In genomic region chr13:25020540-25020892, GRCm38 (mm10) we compare ENCODE assay signal across 8 mouse cellular contexts. TPM values are rescaled to one million over a fixed set of nuclear protein-coding genes. Genes with fewer than 3 reads are reported as not detected.
A peak's percentile ranks its signal among the peaks of the same experiment; 100 is the strongest.
DNase-seq lines count a peak whose midpoint lies in the region; ATAC-seq and TF ChIP-seq lines count a peak whose summit lies in the region.

No protein-coding gene starts in this region.

- peaks cover 6% of the 10 kb centered on the region; the same call in 1 of the 2 replicates for H3K4me1 ChIP-seq in kidney, embryonic 14.5 days (ENCODE audit: control insufficient read depth, insufficient read depth, low read length)
- H3K4me1 ChIP-seq in cortical plate, adult 2 months (ENCODE audit: control insufficient read depth, insufficient read depth, low read length), result peaks cover 2% of the 10 kb centered on the region; the same call in 1 of the 2 replicates
- peaks cover 14% of the 10 kb centered on the region for H3K4me1 ChIP-seq in hindbrain, embryonic 12.5 days
- H3K4me1 ChIP-seq in megakaryocyte, embryonic 14.5 days, result peaks cover 55% of the 10 kb centered on the region

- no peak for TF ChIP-seq POLR2A in cortical plate, adult 2 months (IDR thresholded peaks at IDR 0.05; ENCODE audit: extremely low read depth, insufficient read depth, low read length)

- H3K9ac ChIP-seq in kidney, embryonic 14.5 days (ENCODE audit: low read depth, low read length), result peak overlapping the region; percentile 91; the same call in 1 of the 2 replicates
- peak overlapping the region; percentile 96 for H3K9ac ChIP-seq in hindbrain, embryonic 12.5 days

- peak overlapping the region; percentile 83 for H3K4me2 ChIP-seq in kidney, embryonic 14.5 days (replicated peaks; ENCODE audit: low read depth, low read length)
- H3K4me2 ChIP-seq in hindbrain, embryonic 12.5 days (replicated peaks), result peak overlapping the region; percentile 73

- peaks cover 9% of the 10 kb centered on the region; the same call in 1 of the 2 replicates for H3K36me3 ChIP-seq in kidney, embryonic 14.5 days (ENCODE audit: control insufficient read depth, insufficient read depth, low read length)
- H3K36me3 ChIP-seq in hindbrain, embryonic 12.5 days, result no peaks in the 10 kb centered on the region
- H3K36me3 ChIP-seq in megakaryocyte, embryonic 14.5 days (replicated peaks; ENCODE audit: low read length), result peaks cover 21% of the 10 kb centered on the region

- no peaks in the 10 kb centered on the region for H3K9me3 ChIP-seq in kidney, embryonic 14.5 days (ENCODE audit: control insufficient read depth, low read length)
- H3K9me3 ChIP-seq in hindbrain, embryonic 12.5 days (replicated peaks), result no peaks in the 10 kb centered on the region
- no peaks in the 10 kb centered on the region for H3K9me3 ChIP-seq in megakaryocyte, embryonic 14.5 days

- no peak for DNase-seq in kidney, postnatal 4 days
- no peak for DNase-seq in left cerebral cortex, adult 8-10 months (ENCODE audit: low spot score in 2 of 2)
- DNase-seq in thymus, postnatal 4 days, result no peak
- no peak for DNase-seq in left cerebral cortex, adult 11 months (ENCODE audit: low spot score)

- WGBS in kidney, embryonic 14.5 days, result 45% methylated on average over 4 of the region's 4 CpGs
- WGBS in hindbrain, embryonic 12.5 days, result 54% methylated on average over 4 of the region's 4 CpGs

- TF ChIP-seq CTCF in cortical plate, adult 2 months (IDR thresholded peaks at IDR 0.05; ENCODE audit: extremely low read depth, insufficient read depth, low read length), result no peak

- no peak for ATAC-seq in kidney, embryonic 14.5 days (ENCODE audit: low FRiP score, low TSS enrichment)
- ATAC-seq in hindbrain, embryonic 12.5 days (ENCODE audit: low FRiP score), result peak; percentile 54

- peak overlapping the region; percentile 91 for H3K4me3 ChIP-seq in kidney, embryonic 14.5 days (ENCODE audit: low read length)
- H3K4me3 ChIP-seq in cortical plate, adult 2 months (ENCODE audit: insufficient read depth, low read length), result peak overlapping the region; percentile 73
- peak overlapping the region; percentile 97 for H3K4me3 ChIP-seq in hindbrain, embryonic 12.5 days
- H3K4me3 ChIP-seq in megakaryocyte, embryonic 14.5 days (replicated peaks), result peak overlapping the region; percentile 93

- H3K27me3 ChIP-seq in kidney, embryonic 14.5 days (ENCODE audit: control insufficient read depth, insufficient read depth, low read length), result no peaks in the 10 kb centered on the region
- no peaks in the 10 kb centered on the region for H3K27me3 ChIP-seq in hindbrain, embryonic 12.5 days
- no peaks in the 10 kb centered on the region for H3K27me3 ChIP-seq in megakaryocyte, embryonic 14.5 days (replicated peaks)

- peak overlapping the region; percentile 65; the same call in 1 of the 2 replicates for H3K27ac ChIP-seq in kidney, embryonic 14.5 days (ENCODE audit: low read depth, low read length)
- H3K27ac ChIP-seq in cortical plate, adult 2 months (ENCODE audit: insufficient read depth, low read length), result 0 out of 2 replicates have a peak overlapping the region, but pooled peaks have one; percentile 1
- peak overlapping the region; percentile 89 for H3K27ac ChIP-seq in hindbrain, embryonic 12.5 days

RNA-seq across cellular contexts. Expression of gene Mrs2, which starts 0.3 kb away (rescaled TPM):
- polyA plus RNA-seq in kidney, embryonic 14.5 days (2014; fragmentation: Nextera tagmentation; extraction: Ambion mirVana), result 16.3 and 24.5 TPM in 2 replicates
- polyA plus RNA-seq in cortical plate, adult 2 months (2012; rRNA removed), result 47.6 and 53.6 TPM in 2 replicates
- polyA plus RNA-seq in hindbrain, embryonic 12.5 days (2016; fragmentation: Nextera tagmentation; extraction: Ambion mirVana), result 26.1 and 31.9 TPM in 2 replicates
- polyA plus RNA-seq in megakaryocyte, embryonic 14.5 days (2012; ENCODE audit: insufficient read depth, low replicate concordance), result 1.9 and 2.0 TPM in 2 replicates
- total RNA-seq in left cerebral cortex, adult 8-10 months (2022), result 10 to 100 TPM; 48.6 to 57.3 (median 50.8) TPM

RNA-seq across cellular contexts. Expression of gene Dcdc2a, which starts 35.3 kb away (rescaled TPM):
- 27.2 and 34.5 TPM in 2 replicates for polyA plus RNA-seq in kidney, embryonic 14.5 days (2014; fragmentation: Nextera tagmentation; extraction: Ambion mirVana)
- 8.3 and 12.9 TPM in 2 replicates for polyA plus RNA-seq in cortical plate, adult 2 months (2012; rRNA removed)
- 2.1 and 3.6 TPM in 2 replicates for polyA plus RNA-seq in hindbrain, embryonic 12.5 days (2016; fragmentation: Nextera tagmentation; extraction: Ambion mirVana)
- not detected in 2 replicates for polyA plus RNA-seq in megakaryocyte, embryonic 14.5 days (2012; ENCODE audit: insufficient read depth, low replicate concordance)
- 1 to 10 TPM; 5.6 to 9.1 (median 7.4) TPM for total RNA-seq in left cerebral cortex, adult 8-10 months (2022)

Comparison
In these comparisons a context has a peak if more than half of its experiments do, and no peak if none do; other contexts are left out.
1. H3K27ac ChIP-seq: peak in every context shown above with its lines; median percentile 89 in hindbrain, embryonic 12.5 days; 65 in kidney, embryonic 14.5 days; 1 in cortical plate, adult 2 months.